In genomic region chr2:65238171-65238963, GRCm38 (mm10) we compare ENCODE assay signal across 7 mouse cellular contexts. TPM values are rescaled to one million over a fixed set of nuclear protein-coding genes. Genes with fewer than 3 reads are reported as not detected.
DNase-seq lines count a peak whose midpoint lies in the region; ATAC-seq and TF ChIP-seq lines count a peak whose summit lies in the region.

No protein-coding gene starts in this region.

- peak overlapping the region; percentile 98 for H3K4me2 ChIP-seq in embryonic facial prominence, embryonic 13.5 days
- H3K4me2 ChIP-seq in heart, embryonic 11.5 days = peak overlapping the region; percentile 85
- peak overlapping the region; percentile 85 for H3K4me2 ChIP-seq in kidney, embryonic 14.5 days (replicated peaks; ENCODE audit: low read depth, low read length)
- H3K4me2 ChIP-seq in midbrain, postnatal 0 days (ENCODE audit: low read depth, low read length, poor library complexity, severe bottlenecking) = peak overlapping the region; percentile 97

- H3K36me3 ChIP-seq in embryonic facial prominence, embryonic 13.5 days = no peaks in the 10 kb centered on the region
- H3K36me3 ChIP-seq in heart, embryonic 11.5 days (ENCODE audit: control insufficient read depth, insufficient read depth, low read length) = no peaks in the 10 kb centered on the region
- H3K36me3 ChIP-seq in kidney, embryonic 14.5 days (ENCODE audit: control insufficient read depth, insufficient read depth, low read length) = no peaks in the 10 kb centered on the region
- no peaks in the 10 kb centered on the region for H3K36me3 ChIP-seq in liver, adult 2 months (ENCODE audit: control insufficient read depth, insufficient read depth, low read length)
- no peaks in the 10 kb centered on the region for H3K36me3 ChIP-seq in midbrain, postnatal 0 days (ENCODE audit: insufficient read depth, low read length)

- peaks cover 39% of the 10 kb centered on the region for H3K27me3 ChIP-seq in embryonic facial prominence, embryonic 13.5 days
- no peaks in the 10 kb centered on the region for H3K27me3 ChIP-seq in heart, embryonic 11.5 days (ENCODE audit: control insufficient read depth, insufficient read depth, low read length)
- H3K27me3 ChIP-seq in kidney, embryonic 14.5 days (ENCODE audit: control insufficient read depth, insufficient read depth, low read length) = no peaks in the 10 kb centered on the region
- no peaks in the 10 kb centered on the region for H3K27me3 ChIP-seq in liver, adult 2 months (ENCODE audit: control insufficient read depth, insufficient read depth, low read length)
- H3K27me3 ChIP-seq in midbrain, postnatal 0 days (ENCODE audit: insufficient read depth, low read length) = no peaks in the 10 kb centered on the region

- peak; percentile 34 for TF ChIP-seq CTCF in liver, adult 2 months (IDR thresholded peaks at IDR 0.05; ENCODE audit: low read depth, low read length)
- no peak for TF ChIP-seq CTCF in midbrain, postnatal 0 days (IDR thresholded peaks at IDR 0.05)

- H3K4me1 ChIP-seq in embryonic facial prominence, embryonic 13.5 days = peaks cover 7% of the 10 kb centered on the region
- H3K4me1 ChIP-seq in heart, embryonic 11.5 days (ENCODE audit: control insufficient read depth, insufficient read depth, low read length) = 0 out of 2 replicates have a peak, but pooled peaks cover 7% of the 10 kb centered on the region
- peaks cover 4% of the 10 kb centered on the region; the same call in 1 of the 2 replicates for H3K4me1 ChIP-seq in kidney, embryonic 14.5 days (ENCODE audit: control insufficient read depth, insufficient read depth, low read length)
- H3K4me1 ChIP-seq in liver, adult 2 months (ENCODE audit: control insufficient read depth, insufficient read depth, low read length) = peaks cover 11% of the 10 kb centered on the region
- H3K4me1 ChIP-seq in midbrain, postnatal 0 days (ENCODE audit: insufficient read depth, low read length) = no peaks in the 10 kb centered on the region

- H3K4me3 ChIP-seq in embryonic facial prominence, embryonic 13.5 days = peak overlapping the region; percentile 71
- peak overlapping the region; percentile 79 for H3K4me3 ChIP-seq in heart, embryonic 11.5 days (ENCODE audit: low read depth, low read length)
- H3K4me3 ChIP-seq in kidney, embryonic 14.5 days (ENCODE audit: low read length) = peak overlapping the region; percentile 80
- peak overlapping the region; percentile 93 for H3K4me3 ChIP-seq in liver, adult 2 months (ENCODE audit: insufficient read depth, low read depth, low read length)
- peak overlapping the region; percentile 71 for H3K4me3 ChIP-seq in midbrain, postnatal 0 days (ENCODE audit: low read depth, low read length)

- peaks cover 11% of the 10 kb centered on the region; the same call in 1 of the 2 replicates for H3K79me2 ChIP-seq in liver, adult 2 months (ENCODE audit: control insufficient read depth, insufficient read depth, low read length)

- under 1% methylated on average over 107 of the region's 114 CpGs for WGBS in embryonic facial prominence, embryonic 13.5 days
- under 1% methylated on average over 85 of the region's 114 CpGs for WGBS in heart, embryonic 11.5 days (ENCODE audit: insufficient replicate concordance)
- under 1% methylated on average over 95 of the region's 114 CpGs for WGBS in kidney, embryonic 14.5 days
- WGBS in liver, adult 2 months = 1% methylated on average over 110 of the region's 114 CpGs
- WGBS in midbrain, postnatal 0 days = 2% methylated on average over 88 of the region's 114 CpGs

- DNase-seq in adrenal gland, postnatal 36 days = peak; percentile 95 to 96
- peak; percentile 83 for DNase-seq in liver, adult 2 months (ENCODE audit: extremely low read depth, low read depth, low spot score)
- peak; percentile 47 for DNase-seq in midbrain, postnatal 0 days (ENCODE audit: low spot score)
- peak; percentile 73 to 80 for DNase-seq in spleen, postnatal 36 days (ENCODE audit: low spot score in 2 of 2)

- ATAC-seq in embryonic facial prominence, embryonic 13.5 days (ENCODE audit: insufficient number of reproducible peaks, insufficient read depth, low FRiP score, low TSS enrichment, low read depth) = peak; percentile 80
- ATAC-seq in heart, embryonic 11.5 days (replicated peaks; ENCODE audit: insufficient number of reproducible peaks, low FRiP score, low TSS enrichment) = peak; percentile 81
- ATAC-seq in kidney, embryonic 14.5 days (ENCODE audit: low FRiP score, low TSS enrichment) = peak; percentile 89
- peak; percentile 82 for ATAC-seq in midbrain, postnatal 0 days (ENCODE audit: low FRiP score)

- H3K9me3 ChIP-seq in embryonic facial prominence, embryonic 13.5 days = no peaks in the 10 kb centered on the region
- no peaks in the 10 kb centered on the region for H3K9me3 ChIP-seq in heart, embryonic 11.5 days (replicated peaks; ENCODE audit: control insufficient read depth, low read length)
- H3K9me3 ChIP-seq in kidney, embryonic 14.5 days (ENCODE audit: control insufficient read depth, low read length) = no peaks in the 10 kb centered on the region
- H3K9me3 ChIP-seq in midbrain, postnatal 0 days (ENCODE audit: low read length) = no peaks in the 10 kb centered on the region

- peak overlapping the region; percentile 76 for H3K9ac ChIP-seq in embryonic facial prominence, embryonic 13.5 days
- peak overlapping the region; percentile 81 for H3K9ac ChIP-seq in heart, embryonic 11.5 days (ENCODE audit: low read depth, low read length)
- H3K9ac ChIP-seq in kidney, embryonic 14.5 days (ENCODE audit: low read depth, low read length) = peak overlapping the region; percentile 81
- peak overlapping the region; percentile 98 for H3K9ac ChIP-seq in liver, adult 2 months (ENCODE audit: low read depth, low read length)
- H3K9ac ChIP-seq in midbrain, postnatal 0 days (replicated peaks; ENCODE audit: low read length, poor library complexity, severe bottlenecking) = peak overlapping the region; percentile 68

- peak; percentile 76 for TF ChIP-seq POLR2A in liver, adult 2 months (IDR thresholded peaks at IDR 0.05; ENCODE audit: extremely low read depth, insufficient read depth, low read length)

- peak overlapping the region; percentile 57; the same call in 1 of the 2 replicates for H3K27ac ChIP-seq in embryonic facial prominence, embryonic 13.5 days
- H3K27ac ChIP-seq in heart, embryonic 11.5 days (ENCODE audit: low read depth, low read length) = peak overlapping the region; percentile 89
- peak overlapping the region; percentile 96 for H3K27ac ChIP-seq in kidney, embryonic 14.5 days (ENCODE audit: low read depth, low read length)
- peak overlapping the region; percentile 95 for H3K27ac ChIP-seq in liver, adult 2 months (replicated peaks; ENCODE audit: insufficient read depth, low read depth, low read length)
- no peak overlapping the region; the same call in 1 of the 2 replicates for H3K27ac ChIP-seq in midbrain, postnatal 0 days (ENCODE audit: low read depth, low read length)

RNA-seq across cellular contexts. Expression of gene Cobll1, which starts 0.8 kb away (rescaled TPM):
- total RNA-seq in adrenal gland, postnatal 36 days (2021) = 100 to 1,000 TPM; 264 to 353 TPM
- polyA plus RNA-seq in embryonic facial prominence, embryonic 13.5 days (2015; fragmentation: Nextera tagmentation; extraction: Ambion mirVana) = 3.0 and 3.3 TPM in 2 replicates
- 9.9 and 10.1 TPM in 2 replicates for polyA plus RNA-seq in heart, embryonic 11.5 days (2014; fragmentation: Nextera tagmentation; extraction: Ambion mirVana)
- polyA plus RNA-seq in kidney, embryonic 14.5 days (2014; fragmentation: Nextera tagmentation; extraction: Ambion mirVana) = 11.4 and 24.7 TPM in 2 replicates
- 13.6 and 16.0 TPM in 2 replicates for total RNA-seq in liver, adult 2 months (2014; rRNA removed)
- polyA plus RNA-seq in liver, adult 2 months (2012; rRNA removed) = 9.4 and 10.0 TPM in 2 replicates
- 2.5 and 5.5 TPM in 2 replicates for total RNA-seq in midbrain, postnatal 0 days (2014; rRNA removed)
- 2.2 and 2.9 TPM in 2 replicates for polyA plus RNA-seq in midbrain, postnatal 0 days (2015; fragmentation: Nextera tagmentation; extraction: Ambion mirVana)
